Comparison of ENCODE assay signal across 8 mouse cellular contexts in genomic region chr2:170147661-170148153, GRCm38 (mm10). TPM values are rescaled to one million over a fixed set of nuclear protein-coding genes. Genes with fewer than 3 reads are reported as not detected.
DNase-seq lines count a peak whose midpoint lies in the region; ATAC-seq and TF ChIP-seq lines count a peak whose summit lies in the region.

Gene Zfp217 (minus strand): TSS chr2:170148103.

- no peaks in the 10 kb centered on the region for H3K9me3 ChIP-seq in hindbrain, embryonic 15.5 days
- no peaks in the 10 kb centered on the region for H3K9me3 ChIP-seq in hindbrain, embryonic 11.5 days (ENCODE audit: control insufficient read depth, low read length)
- no peaks in the 10 kb centered on the region for H3K9me3 ChIP-seq in liver, postnatal 0 days (ENCODE audit: low read length)
- no peaks in the 10 kb centered on the region for H3K9me3 ChIP-seq in forebrain, embryonic 13.5 days (replicated peaks)

- peak; percentile 19; the same call in 1 of the 2 replicates for TF ChIP-seq CTCF in liver, postnatal 0 days (IDR thresholded peaks at IDR 0.05; ENCODE audit: low read depth)

- 79% methylated on average over 14 of the region's 14 CpGs for WGBS in hindbrain, embryonic 15.5 days
- 78% methylated on average over 14 of the region's 14 CpGs for WGBS in hindbrain, embryonic 11.5 days
- 28% methylated on average over 14 of the region's 14 CpGs for WGBS in liver, postnatal 0 days (ENCODE audit: insufficient replicate concordance)
- WGBS in forebrain, embryonic 13.5 days: 77% methylated on average over 14 of the region's 14 CpGs

- H3K36me3 ChIP-seq in hindbrain, embryonic 15.5 days: no peaks in the 10 kb centered on the region
- H3K36me3 ChIP-seq in hindbrain, embryonic 11.5 days (ENCODE audit: control insufficient read depth, insufficient read depth, low read length): no peaks in the 10 kb centered on the region
- H3K36me3 ChIP-seq in liver, postnatal 0 days (replicated peaks; ENCODE audit: insufficient read depth, low read length): no peaks in the 10 kb centered on the region
- H3K36me3 ChIP-seq in forebrain, embryonic 13.5 days (ENCODE audit: poor library complexity, severe bottlenecking): no peaks in the 10 kb centered on the region

- ATAC-seq in hindbrain, embryonic 15.5 days (ENCODE audit: low FRiP score, low read depth): no peak
- no peak for ATAC-seq in hindbrain, embryonic 11.5 days (ENCODE audit: low FRiP score)
- peak; percentile 29; the same call in 1 of the 2 replicates for ATAC-seq in common myeloid progenitor, adult 5-6 weeks (replicated peaks; ENCODE audit: low read depth, poor library complexity, severe bottlenecking)
- peak; percentile 48 for ATAC-seq in liver, postnatal 0 days
- ATAC-seq in forebrain, embryonic 13.5 days: no peak

- H3K4me2 ChIP-seq in hindbrain, embryonic 15.5 days: 0 out of 2 replicates have a peak within 1 kb of the TSS, but pooled peaks have one; percentile 6
- H3K4me2 ChIP-seq in hindbrain, embryonic 11.5 days (replicated peaks; ENCODE audit: low read depth, low read length): no peak within 1 kb of the TSS
- H3K4me2 ChIP-seq in liver, postnatal 0 days (ENCODE audit: low read depth, low read length): peak within 1 kb of the TSS; percentile 60
- H3K4me2 ChIP-seq in forebrain, embryonic 13.5 days: no peak within 1 kb of the TSS

- no peak within 1 kb of the TSS for H3K27ac ChIP-seq in hindbrain, embryonic 15.5 days (replicated peaks)
- H3K27ac ChIP-seq in hindbrain, embryonic 11.5 days (ENCODE audit: low read depth, low read length): no peak within 1 kb of the TSS
- H3K27ac ChIP-seq in liver, postnatal 0 days (ENCODE audit: low read depth): peak within 1 kb of the TSS; percentile 78
- no peak within 1 kb of the TSS for H3K27ac ChIP-seq in forebrain, embryonic 13.5 days

- no peak within 1 kb of the TSS for H3K9ac ChIP-seq in hindbrain, embryonic 15.5 days
- no peak within 1 kb of the TSS for H3K9ac ChIP-seq in hindbrain, embryonic 11.5 days (ENCODE audit: low read depth, low read length)
- peak within 1 kb of the TSS; percentile 52 for H3K9ac ChIP-seq in liver, postnatal 0 days (replicated peaks)
- no peak within 1 kb of the TSS for H3K9ac ChIP-seq in forebrain, embryonic 13.5 days

- H3K4me3 ChIP-seq in hindbrain, embryonic 15.5 days: no peak within 1 kb of the TSS
- H3K4me3 ChIP-seq in hindbrain, embryonic 11.5 days (ENCODE audit: low read depth, low read length): no peak within 1 kb of the TSS
- H3K4me3 ChIP-seq in liver, postnatal 0 days (ENCODE audit: low read depth, low read length): peak within 1 kb of the TSS; percentile 44
- no peak within 1 kb of the TSS for H3K4me3 ChIP-seq in forebrain, embryonic 13.5 days

- no peaks in the 10 kb centered on the region for H3K4me1 ChIP-seq in hindbrain, embryonic 15.5 days (replicated peaks)
- H3K4me1 ChIP-seq in hindbrain, embryonic 11.5 days (replicated peaks; ENCODE audit: control insufficient read depth, insufficient read depth, low read length): no peaks in the 10 kb centered on the region
- H3K4me1 ChIP-seq in liver, postnatal 0 days (ENCODE audit: insufficient read depth): peaks cover 12% of the 10 kb centered on the region
- no peaks in the 10 kb centered on the region for H3K4me1 ChIP-seq in forebrain, embryonic 13.5 days

- intact Hi-C loops in heart, postnatal 25 days (cut with DNase I): no loop called here

- no peak for DNase-seq in hindbrain, embryonic 11.5 days (ENCODE audit: low spot score)
- DNase-seq in heart, postnatal 25 days (ENCODE audit: low spot score): peak; percentile 42
- peak; percentile 56 for DNase-seq in liver, postnatal 0 days
- peak; percentile 55 to 61 for DNase-seq in thymus, postnatal 36 days
- DNase-seq in layer of hippocampus, adult 11-12 months (ENCODE audit: low spot score): no peak

- no peak for TF ChIP-seq EP300 in liver, postnatal 0 days (IDR thresholded peaks at IDR 0.05; ENCODE audit: low read depth)

- H3K27me3 ChIP-seq in hindbrain, embryonic 15.5 days: no peaks in the 10 kb centered on the region
- H3K27me3 ChIP-seq in hindbrain, embryonic 11.5 days (ENCODE audit: control insufficient read depth, insufficient read depth, low read length): no peaks in the 10 kb centered on the region
- H3K27me3 ChIP-seq in liver, postnatal 0 days (ENCODE audit: insufficient read depth, low read length): no peaks in the 10 kb centered on the region
- peaks cover 4% of the 10 kb centered on the region; the same call in 1 of the 2 replicates for H3K27me3 ChIP-seq in forebrain, embryonic 13.5 days

RNA-seq across cellular contexts. Expression of gene Zfp217, which starts in this region (rescaled TPM):
- 1.7 and 1.9 TPM in 2 replicates for polyA plus RNA-seq in hindbrain, embryonic 15.5 days (2015; fragmentation: Nextera tagmentation; extraction: Ambion mirVana)
- polyA plus RNA-seq in hindbrain, embryonic 11.5 days (2014; fragmentation: Nextera tagmentation; extraction: Ambion mirVana): 3.2 and 4.8 TPM in 2 replicates
- total RNA-seq in common myeloid progenitor, adult 5-6 weeks (2017): 33.2 and 40.1 TPM in 2 replicates
- total RNA-seq in heart, postnatal 25 days (2021): 10 to 100 TPM in 1 of 2 experiments, 1 to 10 TPM in 1; 9.6 to 13.0 TPM
- 2.1 and 2.4 TPM in 2 replicates for polyA plus RNA-seq in liver, postnatal 0 days (2015; fragmentation: Nextera tagmentation; extraction: Ambion mirVana)
- polyA plus RNA-seq in forebrain, embryonic 13.5 days (2015; fragmentation: Nextera tagmentation; extraction: Ambion mirVana): 2.5 and 2.6 TPM in 2 replicates

Comparison
In these comparisons a context has a peak if more than half of its experiments do, and no peak if none do; other contexts are left out.
1. H3K4me2 ChIP-seq: peak in hindbrain, embryonic 15.5 days (single experiment) and liver, postnatal 0 days (single experiment); none in hindbrain, embryonic 11.5 days (single experiment) and forebrain, embryonic 13.5 days (single experiment).
2. ATAC-seq: peak in common myeloid progenitor, adult 5-6 weeks (single experiment) and liver, postnatal 0 days (single experiment); none in hindbrain, embryonic 15.5 days (single experiment), hindbrain, embryonic 11.5 days (single experiment) and forebrain, embryonic 13.5 days (single experiment).
3. DNase-seq: peak in heart, postnatal 25 days (single experiment), liver, postnatal 0 days (single experiment) and thymus, postnatal 36 days (2 of 2); none in hindbrain, embryonic 11.5 days (single experiment) and layer of hippocampus, adult 11-12 months (single experiment).